Comparison of ENCODE assay signal across 15 mouse cellular contexts in genomic region chr7:62046452-62046809, GRCm38 (mm10).
DNase-seq lines count a peak whose midpoint lies in the region; ATAC-seq lines count a peak whose summit lies in the region.
"Had no signal": no experiment of that assay in that cellular context is flagged by ENCODE, and none has a peak within 500 bp of the region (broad histone marks: within the 10 kb centered on the region; RNA-seq: fewer than 3 reads in every experiment).

No protein-coding gene starts in this region.

- WGBS in hindbrain, embryonic 11.5 days: 84% methylated on average over 2 of the region's 2 CpGs
- WGBS in hindbrain, embryonic 10.5 days: 85% methylated on average over 2 of the region's 2 CpGs
- WGBS in hindbrain, embryonic 12.5 days: 58% methylated on average over 2 of the region's 2 CpGs
- 42% methylated on average over 2 of the region's 2 CpGs for WGBS in midbrain, embryonic 14.5 days

- no peak overlapping the region for H3K4me2 ChIP-seq in hindbrain, embryonic 11.5 days (replicated peaks; ENCODE audit: low read depth, low read length)
- H3K4me2 ChIP-seq in hindbrain, embryonic 12.5 days (replicated peaks): no peak overlapping the region
- 0 out of 2 replicates have a peak overlapping the region, but pooled peaks have one; percentile 3 for H3K4me2 ChIP-seq in midbrain, embryonic 14.5 days (ENCODE audit: low read length)

- no peaks in the 10 kb centered on the region for H3K4me1 ChIP-seq in hindbrain, embryonic 11.5 days (replicated peaks; ENCODE audit: control insufficient read depth, insufficient read depth, low read length)
- H3K4me1 ChIP-seq in hindbrain, embryonic 10.5 days (replicated peaks): no peaks in the 10 kb centered on the region
- no peaks in the 10 kb centered on the region for H3K4me1 ChIP-seq in hindbrain, embryonic 12.5 days
- H3K4me1 ChIP-seq in midbrain, embryonic 14.5 days (ENCODE audit: control insufficient read depth, insufficient read depth, low read length): no peaks in the 10 kb centered on the region
- H3K4me1 ChIP-seq: megakaryocyte, embryonic 14.5 days had no signal

- no peak overlapping the region for H3K4me3 ChIP-seq in hindbrain, embryonic 11.5 days (ENCODE audit: low read depth, low read length)
- no peak overlapping the region for H3K4me3 ChIP-seq in hindbrain, embryonic 10.5 days
- no peak overlapping the region for H3K4me3 ChIP-seq in hindbrain, embryonic 12.5 days
- H3K4me3 ChIP-seq in midbrain, embryonic 14.5 days (replicated peaks; ENCODE audit: low read depth, low read length): no peak overlapping the region
- H3K4me3 ChIP-seq: megakaryocyte, embryonic 14.5 days had no signal

- no peaks in the 10 kb centered on the region for H3K27me3 ChIP-seq in hindbrain, embryonic 11.5 days (ENCODE audit: control insufficient read depth, insufficient read depth, low read length)
- H3K27me3 ChIP-seq in hindbrain, embryonic 10.5 days (ENCODE audit: insufficient read depth, poor library complexity, severe bottlenecking): no peaks in the 10 kb centered on the region
- no peaks in the 10 kb centered on the region for H3K27me3 ChIP-seq in hindbrain, embryonic 12.5 days
- H3K27me3 ChIP-seq in midbrain, embryonic 14.5 days (ENCODE audit: control insufficient read depth, insufficient read depth, low read length): no peaks in the 10 kb centered on the region
- H3K27me3 ChIP-seq: CH12.LX; megakaryocyte, embryonic 14.5 days had no signal

- H3K27ac ChIP-seq in hindbrain, embryonic 11.5 days (ENCODE audit: low read depth, low read length): no peak overlapping the region
- no peak overlapping the region for H3K27ac ChIP-seq in hindbrain, embryonic 10.5 days
- peak overlapping the region; percentile 75 for H3K27ac ChIP-seq in hindbrain, embryonic 12.5 days
- peak overlapping the region; percentile 47 for H3K27ac ChIP-seq in midbrain, embryonic 14.5 days (replicated peaks; ENCODE audit: low read depth, low read length)
- H3K27ac ChIP-seq: liver, embryonic 14.5 days; stomach, postnatal 0 days had no signal

- H3K9ac ChIP-seq in hindbrain, embryonic 11.5 days (ENCODE audit: low read depth, low read length): no peak overlapping the region
- no peak overlapping the region for H3K9ac ChIP-seq in hindbrain, embryonic 12.5 days
- no peak overlapping the region for H3K9ac ChIP-seq in midbrain, embryonic 14.5 days (replicated peaks; ENCODE audit: low read length)
- H3K9ac ChIP-seq: liver, embryonic 14.5 days had no signal

- peak; percentile 84 for ATAC-seq in hindbrain, embryonic 11.5 days (ENCODE audit: low FRiP score)
- peak; percentile 89 for ATAC-seq in hindbrain, embryonic 12.5 days (ENCODE audit: low FRiP score)
- peak; percentile 75 for ATAC-seq in midbrain, embryonic 14.5 days (ENCODE audit: low FRiP score, low TSS enrichment)

- H3K9me3 ChIP-seq in hindbrain, embryonic 11.5 days (ENCODE audit: control insufficient read depth, low read length): no peaks in the 10 kb centered on the region
- peaks cover 5% of the 10 kb centered on the region; the same call in 1 of the 2 replicates for H3K9me3 ChIP-seq in hindbrain, embryonic 10.5 days
- H3K9me3 ChIP-seq in hindbrain, embryonic 12.5 days (replicated peaks): no peaks in the 10 kb centered on the region
- H3K9me3 ChIP-seq in midbrain, embryonic 14.5 days (ENCODE audit: control insufficient read depth, low read length): 0 out of 2 replicates have a peak, but pooled peaks cover 4% of the 10 kb centered on the region
- H3K9me3 ChIP-seq: megakaryocyte, embryonic 14.5 days had no signal

- DNase-seq in hindbrain, embryonic 11.5 days (ENCODE audit: low spot score): peak; percentile 5
- no peak for DNase-seq in hindbrain, embryonic 10.5 days (ENCODE audit: low spot score)
- peak; percentile 20 for DNase-seq in brain, adult 2 months (ENCODE audit: low read depth, low spot score)
- no peak for DNase-seq in midbrain, embryonic 14.5 days
- no peak for DNase-seq in spleen, postnatal 14 days (ENCODE audit: low spot score in 2 of 2)
- DNase-seq in kidney, postnatal 14 days: no peak
- DNase-seq in thymus, postnatal 4 days: no peak
- DNase-seq: adrenal gland, postnatal 25 days; lung, postnatal 10 days; thymus, postnatal 25 days had no signal

- H3K36me3 ChIP-seq in hindbrain, embryonic 11.5 days (ENCODE audit: control insufficient read depth, insufficient read depth, low read length): no peaks in the 10 kb centered on the region
- H3K36me3 ChIP-seq in hindbrain, embryonic 10.5 days: no peaks in the 10 kb centered on the region
- no peaks in the 10 kb centered on the region for H3K36me3 ChIP-seq in hindbrain, embryonic 12.5 days
- no peaks in the 10 kb centered on the region for H3K36me3 ChIP-seq in midbrain, embryonic 14.5 days (ENCODE audit: control insufficient read depth, insufficient read depth, low read length)

Comparison
In these comparisons a context has a peak if more than half of its experiments do, and no peak if none do; other contexts are left out.
1. DNase-seq: peak in hindbrain, embryonic 11.5 days (single experiment) and brain, adult 2 months (single experiment); none in hindbrain, embryonic 10.5 days (single experiment), midbrain, embryonic 14.5 days (single experiment), spleen, postnatal 14 days (0 of 2), kidney, postnatal 14 days (single experiment) and thymus, postnatal 4 days (single experiment).
2. H3K27ac ChIP-seq: peak in hindbrain, embryonic 12.5 days (single experiment) and midbrain, embryonic 14.5 days (single experiment); none in hindbrain, embryonic 11.5 days (single experiment) and hindbrain, embryonic 10.5 days (single experiment).
3. Peak in every context shown above with its lines, with median percentiles within 50 percentile points of each other: ATAC-seq.